Mouse (Mus musculus): ENCODE data around the gene Adamtsl3. TPM values are rescaled to one million over a fixed set of nuclear protein-coding genes. Genes with fewer than 3 reads are reported as not detected.

Adamtsl3 gene
- polyA plus RNA-seq, 1 experiment from 2014 or later: 0.54 TPM

- H3K9me3 ChIP-seq: no peaks in the 10 kb centered on the region
- H3K36me3 ChIP-seq: no peaks in the 10 kb centered on the region
- H3K4me3 ChIP-seq: no peak overlapping the region
- no peak overlapping the region for H3K27ac ChIP-seq (replicated peaks)
- WGBS: 89% methylated on average over 3 of the region's 3 CpGs
- ATAC-seq (ENCODE audit: low read depth): no peak
- H3K9ac ChIP-seq: no peak overlapping the region
- no peak overlapping the region for H3K4me2 ChIP-seq
- H3K27me3 ChIP-seq: no peaks in the 10 kb centered on the region
- H3K4me1 ChIP-seq (replicated peaks): no peaks in the 10 kb centered on the region
Measured at GRCm38 (mm10) chr7:82364567-82364966, 29.1 kb downstream of the Adamtsl3 start.

- WGBS: 81% methylated on average over 4 of the region's 4 CpGs
- Histone ChIP-seq H3K27ac (replicated peaks) (no peak overlapping the region), H3K4me3 (no peak overlapping the region), H3K36me3 (no peaks in the 10 kb centered on the region), H3K9ac (no peak overlapping the region), H3K4me2 (no peak overlapping the region), H3K27me3 (no peaks in the 10 kb centered on the region), H3K4me1 (replicated peaks) (no peaks in the 10 kb centered on the region), H3K9me3 (no peaks in the 10 kb centered on the region)
- no peak for ATAC-seq (ENCODE audit: low read depth)
Measured at GRCm38 (mm10) chr7:82366056-82366455, 30.6 kb downstream of the Adamtsl3 start.

- Histone ChIP-seq H3K4me3 (no peak overlapping the region), H3K9me3 (no peaks in the 10 kb centered on the region), H3K27ac (replicated peaks) (no peak overlapping the region), H3K4me1 (replicated peaks) (no peaks in the 10 kb centered on the region), H3K4me2 (no peak overlapping the region), H3K9ac (no peak overlapping the region), H3K36me3 (no peaks in the 10 kb centered on the region), H3K27me3 (no peaks in the 10 kb centered on the region)
- ATAC-seq (ENCODE audit: low read depth): no peak
- WGBS: 75% methylated on average over 5 of the region's 5 CpGs
Measured at GRCm38 (mm10) chr7:82366471-82366870, 31.0 kb downstream of the Adamtsl3 start.

GRCm38 (mm10) chr7:82368047-82368446 is 32.6 kb downstream of the Adamtsl3 start:
- Histone ChIP-seq H3K9me3 (no peaks in the 10 kb centered on the region), H3K9ac (no peak overlapping the region), H3K4me3 (no peak overlapping the region), H3K36me3 (no peaks in the 10 kb centered on the region), H3K4me2 (no peak overlapping the region), H3K27me3 (no peaks in the 10 kb centered on the region), H3K27ac (replicated peaks) (no peak overlapping the region), H3K4me1 (replicated peaks) (no peaks in the 10 kb centered on the region)
- 67% methylated on average over 2 of the region's 2 CpGs for WGBS
- ATAC-seq (ENCODE audit: low read depth): no peak

GRCm38 (mm10) chr7:82370132-82370531 is 34.6 kb downstream of the Adamtsl3 start:
- H3K27me3 ChIP-seq: no peaks in the 10 kb centered on the region
- H3K9me3 ChIP-seq: no peaks in the 10 kb centered on the region
- no peak overlapping the region for H3K9ac ChIP-seq
- no peaks in the 10 kb centered on the region for H3K36me3 ChIP-seq
- H3K27ac ChIP-seq (replicated peaks): no peak overlapping the region
- ATAC-seq (ENCODE audit: low read depth): no peak
- no peak overlapping the region for H3K4me3 ChIP-seq
- no peaks in the 10 kb centered on the region for H3K4me1 ChIP-seq (replicated peaks)
- H3K4me2 ChIP-seq: no peak overlapping the region
- 93% methylated on average over 8 of the region's 8 CpGs for WGBS

GRCm38 (mm10) chr7:82371411-82371810 is 35.9 kb downstream of the Adamtsl3 start:
- no peak overlapping the region for H3K27ac ChIP-seq (replicated peaks)

GRCm38 (mm10) chr7:82378311-82378710 is 42.8 kb downstream of the Adamtsl3 start:
- Histone ChIP-seq H3K36me3 (no peaks in the 10 kb centered on the region), H3K9me3 (no peaks in the 10 kb centered on the region), H3K27me3 (no peaks in the 10 kb centered on the region), H3K4me2 (no peak overlapping the region), H3K27ac (replicated peaks) (no peak overlapping the region), H3K4me1 (replicated peaks) (no peaks in the 10 kb centered on the region), H3K4me3 (no peak overlapping the region), H3K9ac (no peak overlapping the region)
- ATAC-seq (ENCODE audit: low read depth): no peak
- 72% methylated on average over 1 of the region's 1 CpGs for WGBS

More at GRCm38 (mm10) chr7:82371411-82371810, 35.9 kb downstream of the Adamtsl3 start:
- H3K4me1 ChIP-seq (replicated peaks): no peaks in the 10 kb centered on the region
- ATAC-seq (ENCODE audit: low read depth): no peak
- no peaks in the 10 kb centered on the region for H3K36me3 ChIP-seq
- H3K9ac ChIP-seq: no peak overlapping the region
- H3K4me3 ChIP-seq: no peak overlapping the region
- H3K4me2 ChIP-seq: no peak overlapping the region
- 79% methylated on average over 3 of the region's 3 CpGs for WGBS
- H3K9me3 ChIP-seq: no peaks in the 10 kb centered on the region
- no peaks in the 10 kb centered on the region for H3K27me3 ChIP-seq

GRCm38 (mm10) chr7:82379765-82380164 is 44.3 kb downstream of the Adamtsl3 start:
- Histone ChIP-seq H3K4me3 (no peak overlapping the region), H3K36me3 (no peaks in the 10 kb centered on the region), H3K9me3 (no peaks in the 10 kb centered on the region), H3K4me1 (replicated peaks) (no peaks in the 10 kb centered on the region), H3K27me3 (no peaks in the 10 kb centered on the region), H3K9ac (no peak overlapping the region), H3K27ac (replicated peaks) (no peak overlapping the region), H3K4me2 (no peak overlapping the region)
- ATAC-seq (ENCODE audit: low read depth): no peak
- WGBS: 82% methylated on average over 7 of the region's 7 CpGs

- H3K9ac ChIP-seq: no peak overlapping the region
- H3K9me3 ChIP-seq: no peaks in the 10 kb centered on the region
- H3K27ac ChIP-seq (replicated peaks): no peak overlapping the region
- no peaks in the 10 kb centered on the region for H3K4me1 ChIP-seq (replicated peaks)
- H3K27me3 ChIP-seq: no peaks in the 10 kb centered on the region
- H3K36me3 ChIP-seq: no peaks in the 10 kb centered on the region
- no peak overlapping the region for H3K4me3 ChIP-seq
- H3K4me2 ChIP-seq: no peak overlapping the region
- no peak for ATAC-seq (ENCODE audit: low read depth)
- 74% methylated on average over 4 of the region's 4 CpGs for WGBS
Measured at GRCm38 (mm10) chr7:82382843-82383535, 47.5 kb downstream of the Adamtsl3 start.

GRCm38 (mm10) chr7:82383536-82383848 is 48.0 kb downstream of the Adamtsl3 start:
- Histone ChIP-seq H3K36me3 (no peaks in the 10 kb centered on the region), H3K9ac (no peak overlapping the region), H3K27me3 (no peaks in the 10 kb centered on the region), H3K9me3 (no peaks in the 10 kb centered on the region), H3K4me1 (replicated peaks) (no peaks in the 10 kb centered on the region), H3K4me2 (no peak overlapping the region), H3K4me3 (no peak overlapping the region), H3K27ac (replicated peaks) (no peak overlapping the region)
- 66% methylated on average over 3 of the region's 3 CpGs for WGBS
- no peak for ATAC-seq (ENCODE audit: low read depth)

- H3K4me2 ChIP-seq: no peak overlapping the region
- no peak overlapping the region for H3K27ac ChIP-seq (replicated peaks)
- H3K4me1 ChIP-seq (replicated peaks): no peaks in the 10 kb centered on the region
- no peaks in the 10 kb centered on the region for H3K36me3 ChIP-seq
- no peaks in the 10 kb centered on the region; the same call in 1 of the 2 replicates for H3K9me3 ChIP-seq
- H3K27me3 ChIP-seq: no peaks in the 10 kb centered on the region
- WGBS: 93% methylated on average over 3 of the region's 3 CpGs
- H3K9ac ChIP-seq: no peak overlapping the region
- no peak for ATAC-seq (ENCODE audit: low read depth)
- H3K4me3 ChIP-seq: no peak overlapping the region
Measured at GRCm38 (mm10) chr7:82387121-82387520, 51.6 kb downstream of the Adamtsl3 start.

- Histone ChIP-seq H3K4me3 (no peak overlapping the region), H3K27me3 (no peaks in the 10 kb centered on the region), H3K36me3 (no peaks in the 10 kb centered on the region), H3K9ac (no peak overlapping the region), H3K4me2 (no peak overlapping the region), H3K4me1 (replicated peaks) (peaks cover 28% of the 10 kb centered on the region), H3K27ac (replicated peaks) (0 out of 2 replicates have a peak overlapping the region, but pooled peaks have one; percentile 33), H3K9me3 (no peaks in the 10 kb centered on the region; the same call in 1 of the 2 replicates)
- ATAC-seq (ENCODE audit: low read depth): no peak
- WGBS: 57% methylated on average over 6 of the region's 6 CpGs
Measured at GRCm38 (mm10) chr7:82394435-82395186, 59.1 kb downstream of the Adamtsl3 start.

Data from neural tube, embryonic 13.5 days (tissue).